8 mouse cellular contexts compared by ENCODE assay signal in genomic region chr1:152386188-152386835, GRCm38 (mm10). TPM values are rescaled to one million over a fixed set of nuclear protein-coding genes. Genes with fewer than 3 reads are reported as not detected.
DNase-seq lines count a peak whose midpoint lies in the region; ATAC-seq lines count a peak whose summit lies in the region.

Gene Tsen15 (minus strand): TSS chr1:152386688.

- under 1% methylated on average over 57 of the region's 57 CpGs for WGBS in embryonic facial prominence, embryonic 12.5 days
- WGBS in limb, embryonic 10.5 days = under 1% methylated on average over 57 of the region's 57 CpGs
- 1% methylated on average over 53 of the region's 57 CpGs for whole genome bisulfite sequencing in midbrain, embryonic 12.5 days

- H3K27me3 ChIP-seq in embryonic facial prominence, embryonic 12.5 days = no peaks in the 10 kb centered on the region
- no peaks in the 10 kb centered on the region for H3K27me3 ChIP-seq in limb, embryonic 10.5 days (ENCODE audit: low read depth, poor library complexity, severe bottlenecking)
- H3K27me3 ChIP-seq in midbrain, embryonic 12.5 days = no peaks in the 10 kb centered on the region

- peak within 1 kb of the TSS; percentile 91 for H3K4me3 ChIP-seq in embryonic facial prominence, embryonic 12.5 days
- H3K4me3 ChIP-seq in limb, embryonic 10.5 days = peak within 1 kb of the TSS; percentile 88
- peak within 1 kb of the TSS; percentile 86 for H3K4me3 ChIP-seq in midbrain, embryonic 12.5 days

- no peak within 1 kb of the TSS for H3K27ac ChIP-seq in embryonic facial prominence, embryonic 12.5 days
- H3K27ac ChIP-seq in limb, embryonic 10.5 days = peak within 1 kb of the TSS; percentile 89
- no peak within 1 kb of the TSS for H3K27ac ChIP-seq in midbrain, embryonic 12.5 days (replicated peaks)

- peak within 1 kb of the TSS; percentile 64 for H3K4me2 ChIP-seq in embryonic facial prominence, embryonic 12.5 days (replicated peaks)
- H3K4me2 ChIP-seq in midbrain, embryonic 12.5 days (replicated peaks) = peak within 1 kb of the TSS; percentile 81

- ATAC-seq in embryonic facial prominence, embryonic 12.5 days (ENCODE audit: insufficient number of reproducible peaks, insufficient read depth, low FRiP score, low TSS enrichment) = peak; percentile 94
- ATAC-seq in midbrain, embryonic 12.5 days (ENCODE audit: low FRiP score, low read depth) = peak; percentile 96

- H3K36me3 ChIP-seq in embryonic facial prominence, embryonic 12.5 days = peaks cover 7% of the 10 kb centered on the region
- H3K36me3 ChIP-seq in limb, embryonic 10.5 days = peaks cover 17% of the 10 kb centered on the region
- H3K36me3 ChIP-seq in midbrain, embryonic 12.5 days = no peaks in the 10 kb centered on the region

- no peaks in the 10 kb centered on the region for H3K9me3 ChIP-seq in embryonic facial prominence, embryonic 12.5 days
- H3K9me3 ChIP-seq in limb, embryonic 10.5 days (replicated peaks) = no peaks in the 10 kb centered on the region
- no peaks in the 10 kb centered on the region for H3K9me3 ChIP-seq in midbrain, embryonic 12.5 days

- H3K9ac ChIP-seq in embryonic facial prominence, embryonic 12.5 days = peak within 1 kb of the TSS; percentile 89
- peak within 1 kb of the TSS; percentile 79 for H3K9ac ChIP-seq in midbrain, embryonic 12.5 days (replicated peaks)

- H3K4me1 ChIP-seq in embryonic facial prominence, embryonic 12.5 days = no peaks in the 10 kb centered on the region
- no peaks in the 10 kb centered on the region for H3K4me1 ChIP-seq in limb, embryonic 10.5 days
- H3K4me1 ChIP-seq in midbrain, embryonic 12.5 days = peaks cover 4% of the 10 kb centered on the region; the same call in 1 of the 2 replicates

- DNase-seq in 3134 (ENCODE audit: extremely low read depth, insufficient read length, low spot score) = peak; percentile 86
- DNase-seq in adrenal gland, postnatal 25 days = peak; percentile 87
- DNase-seq in heart, adult 11 months = peak; percentile 98
- peak; percentile 94 for DNase-seq in kidney, adult 18-20 months
- DNase-seq in limb, embryonic 10.5 days (ENCODE audit: low spot score) = peak; percentile 88
- DNase-seq in skeletal muscle tissue, adult 2 months (ENCODE audit: low read depth, low spot score) = peak; percentile 40

RNA-seq across cellular contexts. Expression of gene Tsen15, which starts in this region (rescaled TPM):
- total RNA-seq in adrenal gland, postnatal 25 days (2021) = 31.4 and 33.8 TPM in 2 replicates
- 90.5 and 94.5 TPM in 2 replicates for polyA plus RNA-seq in embryonic facial prominence, embryonic 12.5 days (2016; fragmentation: Nextera tagmentation; extraction: Ambion mirVana)
- polyA plus RNA-seq in limb, embryonic 10.5 days (2016; fragmentation: Nextera tagmentation; extraction: Ambion mirVana) = 109 and 121 TPM in 2 replicates
- 42.3 and 44.2 TPM in 2 replicates for polyA plus RNA-seq in midbrain, embryonic 12.5 days (2016; fragmentation: Nextera tagmentation; extraction: Ambion mirVana)

Comparison
In these comparisons a context has a peak if more than half of its experiments do, and no peak if none do; other contexts are left out.
1. DNase-seq: peak in every context shown above with its lines; median percentile 98 in heart, adult 11 months; 94 in kidney, adult 18-20 months; 88 in limb, embryonic 10.5 days; 87 in adrenal gland, postnatal 25 days; 86 in 3134; 40 in skeletal muscle tissue, adult 2 months.